Mouse (Mus musculus): ENCODE data around the gene Fam183b. TPM values are rescaled to one million over a fixed set of nuclear protein-coding genes. Genes with fewer than 3 reads are reported as not detected.

The Fam183b gene
- total and polyA plus RNA-seq, 3 experiments = 0.78 TPM; not detected in 2

GRCm38 (mm10) chr11:58799747-58800146 is 2.0 kb downstream of the Fam183b start:
- no peak for DNase-seq
- TF ChIP-seq POLR2A (IDR thresholded peaks at IDR 0.05; ENCODE audit: insufficient read depth, low read depth, low read length) (no peak), EP300 (IDR thresholded peaks at IDR 0.05; ENCODE audit: insufficient read depth, low read depth, low read length) (no peak), CTCF (IDR thresholded peaks at IDR 0.05) (no peak)
- Histone ChIP-seq H3K79me2 (replicated peaks; ENCODE audit: control insufficient read depth, insufficient read depth, low read length) (no peaks in the 10 kb centered on the region), H3K4me3 (no peak overlapping the region), H3K4me1 (ENCODE audit: control insufficient read depth, insufficient read depth, low read length) (no peaks in the 10 kb centered on the region), H3K9ac (ENCODE audit: low read depth, low read length) (no peak overlapping the region), H3K27me3 (ENCODE audit: control insufficient read depth, insufficient read depth, low read length) (no peaks in the 10 kb centered on the region), H3K36me3 (ENCODE audit: control insufficient read depth, insufficient read depth, low read length) (no peaks in the 10 kb centered on the region), H3K27ac (no peak overlapping the region)
- 70% methylated on average over 5 of the region's 5 CpGs for WGBS
- intact Hi-C loops (cut with DNase I) = no loop called here

- 53% methylated on average over 7 of the region's 7 CpGs for WGBS
- Histone ChIP-seq H3K4me3 (no peak overlapping the region), H3K27ac (no peak overlapping the region), H3K4me1 (ENCODE audit: control insufficient read depth, insufficient read depth, low read length) (no peaks in the 10 kb centered on the region), H3K27me3 (ENCODE audit: control insufficient read depth, insufficient read depth, low read length) (no peaks in the 10 kb centered on the region), H3K36me3 (ENCODE audit: control insufficient read depth, insufficient read depth, low read length) (no peaks in the 10 kb centered on the region), H3K9ac (ENCODE audit: low read depth, low read length) (no peak overlapping the region), H3K79me2 (replicated peaks; ENCODE audit: control insufficient read depth, insufficient read depth, low read length) (no peaks in the 10 kb centered on the region)
- TF ChIP-seq POLR2A (IDR thresholded peaks at IDR 0.05; ENCODE audit: insufficient read depth, low read depth, low read length) = no peak
- TF ChIP-seq CTCF (IDR thresholded peaks at IDR 0.05) = no peak
- no peak for TF ChIP-seq EP300 (IDR thresholded peaks at IDR 0.05; ENCODE audit: insufficient read depth, low read depth, low read length)
- no peak for DNase-seq
- intact Hi-C loops (cut with DNase I) = no loop called here
Observed at GRCm38 (mm10) chr11:58796850-58797249, 4.9 kb downstream of the Fam183b start.

DNA sequence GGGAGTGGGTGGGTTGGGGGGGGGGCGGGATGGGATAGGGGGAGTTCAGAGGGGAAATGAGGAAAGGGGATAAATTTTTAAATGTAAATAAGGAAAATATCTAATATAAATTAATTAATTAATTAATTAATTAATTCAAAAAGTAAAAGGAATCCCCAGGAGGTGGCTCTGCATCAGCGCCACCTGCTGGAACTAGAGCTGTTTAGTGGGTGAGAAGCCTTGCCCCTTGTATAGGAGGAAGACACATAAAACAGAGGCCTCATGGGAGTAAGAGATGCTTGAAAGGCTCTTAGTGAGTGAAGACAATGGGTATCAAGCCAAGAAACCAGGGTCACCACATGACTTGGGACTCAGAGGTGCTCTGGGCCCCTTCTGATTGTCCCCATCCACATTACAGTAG is 5.9 kb downstream of the Fam183b start:
- Histone ChIP-seq H3K27me3 (ENCODE audit: control insufficient read depth, insufficient read depth, low read length) (no peaks in the 10 kb centered on the region), H3K79me2 (replicated peaks; ENCODE audit: control insufficient read depth, insufficient read depth, low read length) (no peaks in the 10 kb centered on the region), H3K4me1 (ENCODE audit: control insufficient read depth, insufficient read depth, low read length) (no peaks in the 10 kb centered on the region), H3K27ac (no peak overlapping the region), H3K9ac (ENCODE audit: low read depth, low read length) (no peak overlapping the region), H3K4me3 (no peak overlapping the region), H3K36me3 (ENCODE audit: control insufficient read depth, insufficient read depth, low read length) (no peaks in the 10 kb centered on the region)
- 84% methylated on average over 2 of the region's 2 CpGs for WGBS
- no peak for TF ChIP-seq POLR2A (IDR thresholded peaks at IDR 0.05; ENCODE audit: insufficient read depth, low read depth, low read length)
- TF ChIP-seq EP300 (IDR thresholded peaks at IDR 0.05; ENCODE audit: insufficient read depth, low read depth, low read length) = no peak
- TF ChIP-seq CTCF (IDR thresholded peaks at IDR 0.05) = no peak
- intact Hi-C loops (cut with DNase I) = no loop called here
- no peak for DNase-seq

GRCm38 (mm10) chr11:58790646-58791045 is 11.1 kb downstream of the Fam183b start:
- Histone ChIP-seq H3K4me1 (ENCODE audit: control insufficient read depth, insufficient read depth, low read length) (no peaks in the 10 kb centered on the region), H3K9ac (ENCODE audit: low read depth, low read length) (no peak overlapping the region), H3K27me3 (ENCODE audit: control insufficient read depth, insufficient read depth, low read length) (no peaks in the 10 kb centered on the region), H3K27ac (no peak overlapping the region), H3K4me3 (no peak overlapping the region), H3K36me3 (ENCODE audit: control insufficient read depth, insufficient read depth, low read length) (no peaks in the 10 kb centered on the region), H3K79me2 (replicated peaks; ENCODE audit: control insufficient read depth, insufficient read depth, low read length) (no peaks in the 10 kb centered on the region)
- WGBS = 55% methylated on average over 6 of the region's 6 CpGs
- intact Hi-C loops (cut with DNase I) = no loop called here
- TF ChIP-seq POLR2A (IDR thresholded peaks at IDR 0.05; ENCODE audit: insufficient read depth, low read depth, low read length) (no peak), CTCF (IDR thresholded peaks at IDR 0.05) (no peak), EP300 (IDR thresholded peaks at IDR 0.05; ENCODE audit: insufficient read depth, low read depth, low read length) (no peak)
- no peak for DNase-seq

- Histone ChIP-seq H3K4me3 (no peak overlapping the region), H3K4me1 (ENCODE audit: control insufficient read depth, insufficient read depth, low read length) (no peaks in the 10 kb centered on the region), H3K36me3 (ENCODE audit: control insufficient read depth, insufficient read depth, low read length) (no peaks in the 10 kb centered on the region), H3K79me2 (replicated peaks; ENCODE audit: control insufficient read depth, insufficient read depth, low read length) (no peaks in the 10 kb centered on the region), H3K27ac (no peak overlapping the region), H3K27me3 (ENCODE audit: control insufficient read depth, insufficient read depth, low read length) (no peaks in the 10 kb centered on the region), H3K9ac (ENCODE audit: low read depth, low read length) (no peak overlapping the region)
- intact Hi-C loops (cut with DNase I) = no loop called here
- TF ChIP-seq CTCF (IDR thresholded peaks at IDR 0.05) (no peak), POLR2A (IDR thresholded peaks at IDR 0.05; ENCODE audit: insufficient read depth, low read depth, low read length) (no peak), EP300 (IDR thresholded peaks at IDR 0.05; ENCODE audit: insufficient read depth, low read depth, low read length) (no peak)
- WGBS = 34% methylated on average over 2 of the region's 2 CpGs
- DNase-seq = no peak
Observed at GRCm38 (mm10) chr11:58790053-58790452, 11.7 kb downstream of the Fam183b start.

GRCm38 (mm10) chr11:58789532-58789931 is 12.2 kb downstream of the Fam183b start:
- TF ChIP-seq CTCF (IDR thresholded peaks at IDR 0.05) (no peak), POLR2A (IDR thresholded peaks at IDR 0.05; ENCODE audit: insufficient read depth, low read depth, low read length) (no peak), EP300 (IDR thresholded peaks at IDR 0.05; ENCODE audit: insufficient read depth, low read depth, low read length) (no peak)
- intact Hi-C loops (cut with DNase I) = no loop called here
- 21% methylated on average over 3 of the region's 3 CpGs for WGBS

More at GRCm38 (mm10) chr11:58789532-58789931, 12.2 kb downstream of the Fam183b start:
- no peak overlapping the region for H3K9ac ChIP-seq (ENCODE audit: low read depth, low read length)
- DNase-seq = no peak
- no peaks in the 10 kb centered on the region for H3K79me2 ChIP-seq (replicated peaks; ENCODE audit: control insufficient read depth, insufficient read depth, low read length)
- H3K36me3 ChIP-seq (ENCODE audit: control insufficient read depth, insufficient read depth, low read length) = no peaks in the 10 kb centered on the region
- no peak overlapping the region for H3K4me3 ChIP-seq
- H3K27ac ChIP-seq = no peak overlapping the region
- no peaks in the 10 kb centered on the region for H3K27me3 ChIP-seq (ENCODE audit: control insufficient read depth, insufficient read depth, low read length)
- no peaks in the 10 kb centered on the region for H3K4me1 ChIP-seq (ENCODE audit: control insufficient read depth, insufficient read depth, low read length)

Measured in heart, adult 2 months (tissue).